ENCODE assay signal across 29 mouse cellular contexts in the genomic region with DNA sequence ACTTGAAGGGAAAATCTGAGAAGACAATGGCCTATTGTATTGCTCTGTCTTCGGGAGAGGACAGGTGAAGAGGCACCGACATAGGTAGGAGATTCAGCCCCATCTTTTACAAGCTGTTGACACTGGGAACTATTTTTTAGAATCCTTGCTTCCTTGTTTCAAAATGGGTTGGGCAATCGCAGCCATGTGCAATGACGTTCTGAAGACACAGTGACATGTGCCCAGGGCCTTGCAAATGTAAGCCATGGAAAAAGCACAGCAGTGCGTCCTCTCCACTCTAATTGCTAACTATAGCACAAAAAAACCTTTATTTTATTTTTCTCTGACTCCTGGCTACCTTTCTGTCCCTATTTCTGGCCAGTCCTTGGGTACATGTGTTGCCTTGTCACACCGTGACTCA. TPM values are rescaled to one million over a fixed set of nuclear protein-coding genes. Genes with fewer than 3 reads are reported as not detected.
"Had no signal": no experiment of that assay in that cellular context is flagged by ENCODE, and none has a peak within 500 bp of the region (broad histone marks: within the 10 kb centered on the region; RNA-seq: fewer than 3 reads in every experiment).

No protein-coding gene starts in this region.

- H3K36me3 ChIP-seq: heart, embryonic 13.5 days; heart, embryonic 15.5 days; hindbrain, embryonic 13.5 days; hindbrain, embryonic 15.5 days; limb, embryonic 10.5 days; limb, embryonic 12.5 days had no signal

- H3K27me3 ChIP-seq: hindbrain, embryonic 15.5 days had no signal

- DNase-seq: gastrocnemius, adult 2 months; gastrocnemius, postnatal 10 days; gastrocnemius, postnatal 25 days; heart, adult 11 months; heart, adult 2 months; heart, postnatal 14 days; heart, postnatal 36 days; kidney, adult 18-20 months; kidney, adult 8-10 months; kidney, postnatal 10 days; kidney, postnatal 25 days; kidney, postnatal 4 days; liver had no signal

- H3K9ac ChIP-seq: heart, embryonic 13.5 days; heart, embryonic 15.5 days; hindbrain, embryonic 13.5 days; hindbrain, embryonic 15.5 days; limb, embryonic 12.5 days had no signal

- H3K4me1 ChIP-seq: heart, embryonic 13.5 days; heart, embryonic 15.5 days; hindbrain, embryonic 13.5 days; hindbrain, embryonic 15.5 days; limb, embryonic 10.5 days; limb, embryonic 12.5 days had no signal

- H3K4me2 ChIP-seq: heart, embryonic 11.5 days; heart, embryonic 13.5 days; heart, embryonic 15.5 days; hindbrain, embryonic 13.5 days; hindbrain, embryonic 15.5 days; limb, embryonic 12.5 days; liver, embryonic 11.5 days had no signal

- ATAC-seq: hindbrain, postnatal 0 days had no signal

- H3K9me3 ChIP-seq: heart, embryonic 13.5 days; heart, embryonic 15.5 days; hindbrain, embryonic 13.5 days; hindbrain, embryonic 15.5 days; limb, embryonic 10.5 days; limb, embryonic 12.5 days had no signal

- H3K4me3 ChIP-seq: gastrocnemius, adult 2 months; heart, adult 2 months; heart, embryonic 13.5 days; heart, embryonic 15.5 days; hindbrain, embryonic 13.5 days; hindbrain, embryonic 15.5 days; layer of hippocampus, adult 2 months; left cerebral cortex, adult 2 months; limb, embryonic 10.5 days; limb, embryonic 12.5 days had no signal

- H3K27ac ChIP-seq: gastrocnemius, adult 2 months; heart, adult 2 months; heart, embryonic 13.5 days; heart, embryonic 15.5 days; hindbrain, embryonic 13.5 days; hindbrain, embryonic 15.5 days; hindbrain, postnatal 0 days; layer of hippocampus, adult 2 months; left cerebral cortex, adult 2 months; limb, embryonic 10.5 days; limb, embryonic 12.5 days had no signal

RNA-seq across cellular contexts. Expression of a gene that starts 7.0 kb away (rescaled TPM):
- total RNA-seq: hematopoietic stem cell, adult 5-6 weeks; hindbrain, postnatal 0 days; layer of hippocampus, adult 2 months; layer of hippocampus, postnatal 10 days; layer of hippocampus, postnatal 25 days; left cerebral cortex, adult 2 months; left cerebral cortex, postnatal 14 days; left cerebral cortex, postnatal 36 days had no signal
- polyA plus RNA-seq: heart, embryonic 13.5 days; hindbrain, embryonic 13.5 days; hindbrain, embryonic 15.5 days; hindbrain, postnatal 0 days had no signal

RNA-seq across cellular contexts. Expression of a gene that starts 58.1 kb away (rescaled TPM):
- total RNA-seq: hematopoietic stem cell, adult 5-6 weeks had no signal
